8 mouse cellular contexts compared by ENCODE assay signal in genomic region chr8:3464309-3464708, GRCm38 (mm10). TPM values are rescaled to one million over a fixed set of nuclear protein-coding genes. Genes with fewer than 3 reads are reported as not detected.
DNase-seq lines count a peak whose midpoint lies in the region; ATAC-seq and TF ChIP-seq lines count a peak whose summit lies in the region.
"Had no signal": no experiment of that assay in that cellular context is flagged by ENCODE, and none has a peak within 500 bp of the region (broad histone marks: within the 10 kb centered on the region; RNA-seq: fewer than 3 reads in every experiment).

No protein-coding gene starts in this region.

- no peak for DNase-seq in left cerebral cortex, adult 2 months (ENCODE audit: extremely low spot score in 1 of 2, low spot score in 2 of 2)
- no peak for DNase-seq in left cerebral cortex, adult 11 months (ENCODE audit: low spot score)
- peak; percentile 56 for DNase-seq in MN1 (ENCODE audit: low spot score)
- DNase-seq in embryo, embryonic 9.5 days (ENCODE audit: extremely low spot score) = peak; percentile 43
- peak; percentile 76 for DNase-seq in stomach, postnatal 0 days (ENCODE audit: low spot score)
- no peak for DNase-seq in left cerebral cortex, postnatal 25 days (ENCODE audit: low spot score in 2 of 2)

- peaks cover 9% of the 10 kb centered on the region; the same call in 1 of the 2 replicates for H3K4me1 ChIP-seq in limb, embryonic 13.5 days
- no peaks in the 10 kb centered on the region for H3K4me1 ChIP-seq in stomach, postnatal 0 days (replicated peaks; ENCODE audit: control insufficient read depth, insufficient read depth)

- H3K9ac ChIP-seq in limb, embryonic 13.5 days = no peak overlapping the region
- H3K9ac ChIP-seq in stomach, postnatal 0 days (ENCODE audit: low read length) = no peak overlapping the region

- ATAC-seq in limb, embryonic 13.5 days (ENCODE audit: low FRiP score, low read depth) = peak; percentile 44
- peak; percentile 46; the same call in 1 of the 2 replicates for ATAC-seq in stomach, postnatal 0 days (ENCODE audit: low FRiP score, low TSS enrichment)

- TF ChIP-seq EP300 in stomach, postnatal 0 days (optimal IDR thresholded peaks at IDR 0.05) = no peak

- no peak overlapping the region for H3K27ac ChIP-seq in left cerebral cortex, adult 2 months
- H3K27ac ChIP-seq in limb, embryonic 13.5 days = no peak overlapping the region
- H3K27ac ChIP-seq in stomach, postnatal 0 days (replicated peaks) = no peak overlapping the region

- peak; percentile 33 for TF ChIP-seq CTCF in left cerebral cortex, adult 2 months (IDR thresholded peaks at IDR 0.05)
- TF ChIP-seq CTCF in stomach, postnatal 0 days (IDR thresholded peaks at IDR 0.05; ENCODE audit: low read depth) = peak; percentile 79

- H3K4me3 ChIP-seq in left cerebral cortex, adult 2 months = no peak overlapping the region
- H3K4me3 ChIP-seq in limb, embryonic 13.5 days = no peak overlapping the region
- no peak overlapping the region for H3K4me3 ChIP-seq in stomach, postnatal 0 days (ENCODE audit: low read depth, low read length)

- H3K36me3 ChIP-seq in limb, embryonic 13.5 days = peaks cover 5% of the 10 kb centered on the region
- H3K36me3 ChIP-seq in stomach, postnatal 0 days (ENCODE audit: control insufficient read depth, insufficient read depth, low read length) = 0 out of 2 replicates have a peak, but pooled peaks cover 1% of the 10 kb centered on the region

- H3K4me2 ChIP-seq in limb, embryonic 13.5 days (replicated peaks) = no peak overlapping the region
- H3K4me2 ChIP-seq in stomach, postnatal 0 days (replicated peaks; ENCODE audit: low read depth) = no peak overlapping the region

- no peaks in the 10 kb centered on the region for H3K9me3 ChIP-seq in limb, embryonic 13.5 days
- H3K9me3 ChIP-seq in stomach, postnatal 0 days (ENCODE audit: control insufficient read depth, low read length) = no peaks in the 10 kb centered on the region

- intact Hi-C loops in left cerebral cortex, adult 2 months (cut with DNase I) = no loop called here
- intact Hi-C loops in left cerebral cortex, postnatal 25 days (cut with DNase I) = loop anchor here (5.0 kb wide), 2 partner anchors 33 to 213 kb away; partner anchors contain the start of gene Trappc5

- 53% methylated on average over 5 of the region's 5 CpGs for WGBS in limb, embryonic 13.5 days
- 45% methylated on average over 5 of the region's 5 CpGs for WGBS in stomach, postnatal 0 days

- H3K27me3 ChIP-seq in limb, embryonic 13.5 days = no peaks in the 10 kb centered on the region
- H3K27me3 ChIP-seq in stomach, postnatal 0 days (ENCODE audit: control insufficient read depth, insufficient read depth, low read length) = no peaks in the 10 kb centered on the region

RNA-seq across cellular contexts. Expression of gene Pex11g, which starts 3.2 kb away (rescaled TPM):
- total RNA-seq in left cerebral cortex, adult 2 months (2021) = under 1 TPM; 0.84 to 0.88 TPM
- 4.5 and 6.3 TPM in 2 replicates for polyA plus RNA-seq in limb, embryonic 13.5 days (2015; fragmentation: Nextera tagmentation; extraction: Ambion mirVana)
- polyA plus RNA-seq in stomach, postnatal 0 days (2015; fragmentation: Nextera tagmentation; extraction: Ambion mirVana) = 11.6 and 15.4 TPM in 2 replicates
- 1 to 10 TPM in 1 of 2 experiments, under 1 TPM in 1; 0.44 to 1.1 TPM for total RNA-seq in left cerebral cortex, postnatal 25 days (2021)

RNA-seq across cellular contexts. Expression of gene Tex45, which starts 6.4 kb away (rescaled TPM):
- total RNA-seq in left cerebral cortex, adult 2 months (2021) = under 1 TPM in 1 of 2 experiments, not detected in 1; 0.23 TPM
- polyA plus RNA-seq in limb, embryonic 13.5 days (2015; fragmentation: Nextera tagmentation; extraction: Ambion mirVana) = not detected in 2 replicates
- polyA plus RNA-seq in stomach, postnatal 0 days (2015; fragmentation: Nextera tagmentation; extraction: Ambion mirVana) = 0.46 and 1.1 TPM in 2 replicates
- not detected for total RNA-seq in left cerebral cortex, postnatal 25 days (2021)
- polyA plus RNA-seq: heart, embryonic 14.5 days had no signal

RNA-seq across cellular contexts. Expression of gene Zfp358, which starts 28.6 kb away (rescaled TPM):
- total RNA-seq in left cerebral cortex, adult 2 months (2021) = 10 to 100 TPM; 32.4 to 34.8 TPM
- 57.0 and 57.8 TPM in 2 replicates for polyA plus RNA-seq in limb, embryonic 13.5 days (2015; fragmentation: Nextera tagmentation; extraction: Ambion mirVana)
- 19.1 and 21.3 TPM in 2 replicates for polyA plus RNA-seq in stomach, postnatal 0 days (2015; fragmentation: Nextera tagmentation; extraction: Ambion mirVana)
- total RNA-seq in left cerebral cortex, postnatal 25 days (2021) = 10 to 100 TPM; 28.2 to 30.3 TPM

RNA-seq across cellular contexts. Expression of gene Mcoln1, which starts 35.9 kb away (rescaled TPM):
- 10 to 100 TPM; 90.6 to 96.1 TPM for total RNA-seq in left cerebral cortex, adult 2 months (2021)
- 54.3 and 54.7 TPM in 2 replicates for polyA plus RNA-seq in limb, embryonic 13.5 days (2015; fragmentation: Nextera tagmentation; extraction: Ambion mirVana)
- 24.7 and 28.4 TPM in 2 replicates for polyA plus RNA-seq in stomach, postnatal 0 days (2015; fragmentation: Nextera tagmentation; extraction: Ambion mirVana)
- total RNA-seq in left cerebral cortex, postnatal 25 days (2021) = 10 to 100 TPM; 77.4 to 90.3 TPM

RNA-seq across cellular contexts. Expression of gene Pnpla6, which starts 50.9 kb away (rescaled TPM):
- total RNA-seq in left cerebral cortex, adult 2 months (2021) = 10 to 100 TPM; 76.5 to 86.0 TPM
- polyA plus RNA-seq in limb, embryonic 13.5 days (2015; fragmentation: Nextera tagmentation; extraction: Ambion mirVana) = 23.5 and 25.4 TPM in 2 replicates
- 15.4 and 16.0 TPM in 2 replicates for polyA plus RNA-seq in stomach, postnatal 0 days (2015; fragmentation: Nextera tagmentation; extraction: Ambion mirVana)
- total RNA-seq in left cerebral cortex, postnatal 25 days (2021) = 10 to 100 TPM; 66.2 to 70.7 TPM

Comparison
In these comparisons a context has a peak if more than half of its experiments do, and no peak if none do; other contexts are left out.
1. DNase-seq: peak in MN1 (single experiment), embryo, embryonic 9.5 days (single experiment) and stomach, postnatal 0 days (single experiment); none in left cerebral cortex, adult 2 months (0 of 2), left cerebral cortex, adult 11 months (single experiment) and left cerebral cortex, postnatal 25 days (0 of 2).